Mouse (Mus musculus): Measurements from ENCODE around the gene Rxfp3. TPM values are rescaled to one million over a fixed set of nuclear protein-coding genes. Genes with fewer than 3 reads are reported as not detected.
"Not testable (repeated sequence)": the region's sequence is repeated elsewhere in the genome, so short reads cannot be mapped to it uniquely, and the experiment has no call there.

Rxfp3 gene
- polyA plus RNA-seq, 1 experiment from 2014 or later = 0.03 TPM

GRCm38 (mm10) chr15:11008756-11009155 lies 29.0 kb downstream of the Rxfp3 start:
- no peak overlapping the region for H3K9ac ChIP-seq (ENCODE audit: low read length)
- no peak overlapping the region for H3K4me3 ChIP-seq (replicated peaks; ENCODE audit: low read length)
- no peak overlapping the region for H3K4me2 ChIP-seq (ENCODE audit: low read depth, low read length)
- no peaks in the 10 kb centered on the region for H3K4me1 ChIP-seq (ENCODE audit: control insufficient read depth, insufficient read depth, low read length)
- no peak overlapping the region for H3K27ac ChIP-seq (ENCODE audit: low read length)
- no peak for ATAC-seq (ENCODE audit: insufficient read depth, low FRiP score)
- no peaks in the 10 kb centered on the region for H3K27me3 ChIP-seq (ENCODE audit: control insufficient read depth, insufficient read depth, low read length)
- 29% methylated on average over 5 of the region's 5 CpGs for WGBS
- no peaks in the 10 kb centered on the region for H3K36me3 ChIP-seq (ENCODE audit: control insufficient read depth, insufficient read depth, low read length)
- H3K9me3 ChIP-seq (replicated peaks; ENCODE audit: control insufficient read depth, low read length) = no peaks in the 10 kb centered on the region

- H3K27ac ChIP-seq (ENCODE audit: low read length) = no peak overlapping the region
- 61% methylated on average over 6 of the region's 6 CpGs for WGBS
- no peaks in the 10 kb centered on the region for H3K36me3 ChIP-seq (ENCODE audit: control insufficient read depth, insufficient read depth, low read length)
- no peak overlapping the region for H3K9ac ChIP-seq (ENCODE audit: low read length)
- no peak overlapping the region for H3K4me3 ChIP-seq (replicated peaks; ENCODE audit: low read length)
- ATAC-seq (ENCODE audit: insufficient read depth, low FRiP score) = no peak
- H3K4me1 ChIP-seq (ENCODE audit: control insufficient read depth, insufficient read depth, low read length) = no peaks in the 10 kb centered on the region
- H3K4me2 ChIP-seq (ENCODE audit: low read depth, low read length) = no peak overlapping the region
- H3K9me3 ChIP-seq (replicated peaks; ENCODE audit: control insufficient read depth, low read length) = no peaks in the 10 kb centered on the region
- H3K27me3 ChIP-seq (ENCODE audit: control insufficient read depth, insufficient read depth, low read length) = no peaks in the 10 kb centered on the region
Observed at GRCm38 (mm10) chr15:11004646-11005045, 33.1 kb downstream of the Rxfp3 start.

- Histone ChIP-seq H3K9me3 (replicated peaks; ENCODE audit: control insufficient read depth, low read length) (no peaks in the 10 kb centered on the region), H3K4me2 (ENCODE audit: low read depth, low read length) (no peak overlapping the region), H3K36me3 (ENCODE audit: control insufficient read depth, insufficient read depth, low read length) (no peaks in the 10 kb centered on the region), H3K4me3 (replicated peaks; ENCODE audit: low read length) (no peak overlapping the region), H3K27me3 (ENCODE audit: control insufficient read depth, insufficient read depth, low read length) (no peaks in the 10 kb centered on the region), H3K9ac (ENCODE audit: low read length) (no peak overlapping the region), H3K27ac (ENCODE audit: low read length) (no peak overlapping the region), H3K4me1 (ENCODE audit: control insufficient read depth, insufficient read depth, low read length) (no peaks in the 10 kb centered on the region)
- ATAC-seq (ENCODE audit: insufficient read depth, low FRiP score) = no peak
- 84% methylated on average over 4 of the region's 4 CpGs for WGBS
Observed at GRCm38 (mm10) chr15:11003791-11004190, 34.0 kb downstream of the Rxfp3 start.

- no peaks in the 10 kb centered on the region for H3K27me3 ChIP-seq (ENCODE audit: control insufficient read depth, insufficient read depth, low read length)
- no peak for ATAC-seq (ENCODE audit: insufficient read depth, low FRiP score)
- WGBS = 60% methylated on average over 7 of the region's 7 CpGs
- H3K4me2 ChIP-seq (ENCODE audit: low read depth, low read length) = no peak within 1 kb of the TSS
- H3K27ac ChIP-seq (ENCODE audit: low read length) = no peak within 1 kb of the TSS
- no peak within 1 kb of the TSS for H3K4me3 ChIP-seq (replicated peaks; ENCODE audit: low read length)
- H3K36me3 ChIP-seq (ENCODE audit: control insufficient read depth, insufficient read depth, low read length) = no peaks in the 10 kb centered on the region
- H3K9me3 ChIP-seq (replicated peaks; ENCODE audit: control insufficient read depth, low read length) = no peaks in the 10 kb centered on the region
- H3K4me1 ChIP-seq (ENCODE audit: control insufficient read depth, insufficient read depth, low read length) = no peaks in the 10 kb centered on the region
- H3K9ac ChIP-seq (ENCODE audit: low read length) = no peak within 1 kb of the TSS
Observed at GRCm38 (mm10) chr15:11000421-11000820, 37.4 kb downstream of the Rxfp3 start, which contains the start of gene Slc45a2. Gene Slc45a2, plus strand, starts transcription at chr15:11000721.

- Histone ChIP-seq H3K27ac (ENCODE audit: low read length) (no peak overlapping the region), H3K4me1 (ENCODE audit: control insufficient read depth, insufficient read depth, low read length) (no peaks in the 10 kb centered on the region), H3K27me3 (ENCODE audit: control insufficient read depth, insufficient read depth, low read length) (no peaks in the 10 kb centered on the region), H3K36me3 (ENCODE audit: control insufficient read depth, insufficient read depth, low read length) (no peaks in the 10 kb centered on the region), H3K9ac (ENCODE audit: low read length) (no peak overlapping the region), H3K4me3 (replicated peaks; ENCODE audit: low read length) (no peak overlapping the region), H3K4me2 (ENCODE audit: low read depth, low read length) (no peak overlapping the region), H3K9me3 (replicated peaks; ENCODE audit: control insufficient read depth, low read length) (no peaks in the 10 kb centered on the region)
- WGBS = 44% methylated on average over 5 of the region's 5 CpGs
- no peak for ATAC-seq (ENCODE audit: insufficient read depth, low FRiP score)
Observed at GRCm38 (mm10) chr15:10999832-11000231, 38.0 kb downstream of the Rxfp3 start.

- H3K4me1 ChIP-seq (ENCODE audit: control insufficient read depth, insufficient read depth, low read length) = no peaks in the 10 kb centered on the region
- ATAC-seq (ENCODE audit: insufficient read depth, low FRiP score) = no peak
- H3K4me3 ChIP-seq (replicated peaks; ENCODE audit: low read length) = no peak overlapping the region
- no peaks in the 10 kb centered on the region for H3K9me3 ChIP-seq (replicated peaks; ENCODE audit: control insufficient read depth, low read length)
- no peaks in the 10 kb centered on the region for H3K27me3 ChIP-seq (ENCODE audit: control insufficient read depth, insufficient read depth, low read length)
- H3K36me3 ChIP-seq (ENCODE audit: control insufficient read depth, insufficient read depth, low read length) = 0 out of 2 replicates have a peak, but pooled peaks cover 5% of the 10 kb centered on the region
- 46% methylated on average over 1 of the region's 1 CpGs for WGBS
- H3K9ac ChIP-seq (ENCODE audit: low read length) = no peak overlapping the region
- H3K4me2 ChIP-seq (ENCODE audit: low read depth, low read length) = no peak overlapping the region
- H3K27ac ChIP-seq (ENCODE audit: low read length) = no peak overlapping the region
Observed at GRCm38 (mm10) chr15:10991566-10991965, 46.2 kb downstream of the Rxfp3 start.

- no peaks in the 10 kb centered on the region for H3K4me1 ChIP-seq (ENCODE audit: control insufficient read depth, insufficient read depth, low read length)
- H3K4me2 ChIP-seq (ENCODE audit: low read depth, low read length) = no peak overlapping the region
- no peaks in the 10 kb centered on the region for H3K27me3 ChIP-seq (ENCODE audit: control insufficient read depth, insufficient read depth, low read length)
- 0 out of 2 replicates have a peak, but pooled peaks cover 5% of the 10 kb centered on the region for H3K36me3 ChIP-seq (ENCODE audit: control insufficient read depth, insufficient read depth, low read length)
- WGBS = 45% methylated on average over 2 of the region's 2 CpGs
- H3K27ac ChIP-seq (ENCODE audit: low read length) = no peak overlapping the region; the same call in 1 of the 2 replicates
- H3K9ac ChIP-seq (ENCODE audit: low read length) = no peak overlapping the region
- H3K9me3 ChIP-seq (replicated peaks; ENCODE audit: control insufficient read depth, low read length) = no peaks in the 10 kb centered on the region
- H3K4me3 ChIP-seq (replicated peaks; ENCODE audit: low read length) = no peak overlapping the region
- no peak for ATAC-seq (ENCODE audit: insufficient read depth, low FRiP score)
Observed at GRCm38 (mm10) chr15:10990411-10990810, 47.4 kb downstream of the Rxfp3 start.

GRCm38 (mm10) chr15:10986477-10986876 lies 51.3 kb downstream of the Rxfp3 start:
- H3K36me3 ChIP-seq (ENCODE audit: control insufficient read depth, insufficient read depth, low read length); H3K4me1 ChIP-seq (ENCODE audit: control insufficient read depth, insufficient read depth, low read length); H3K4me3 ChIP-seq (replicated peaks; ENCODE audit: low read length); ATAC-seq (ENCODE audit: insufficient read depth, low FRiP score); H3K4me2 ChIP-seq (ENCODE audit: low read depth, low read length); H3K9ac ChIP-seq (ENCODE audit: low read length); H3K27ac ChIP-seq (ENCODE audit: low read length); H3K27me3 ChIP-seq (ENCODE audit: control insufficient read depth, insufficient read depth, low read length); H3K9me3 ChIP-seq (replicated peaks; ENCODE audit: control insufficient read depth, low read length): not testable (repeated sequence)
- WGBS = 82% methylated on average over 2 of the region's 2 CpGs

- ATAC-seq (ENCODE audit: insufficient read depth, low FRiP score) = no peak
Observed at GRCm38 (mm10) chr15:10985756-10986155, 52.0 kb downstream of the Rxfp3 start.

More at GRCm38 (mm10) chr15:10985756-10986155, 52.0 kb downstream of the Rxfp3 start:
- Histone ChIP-seq H3K4me2 (ENCODE audit: low read depth, low read length) (no peak overlapping the region), H3K36me3 (ENCODE audit: control insufficient read depth, insufficient read depth, low read length) (0 out of 2 replicates have a peak, but pooled peaks cover 5% of the 10 kb centered on the region), H3K4me1 (ENCODE audit: control insufficient read depth, insufficient read depth, low read length) (peaks cover 7% of the 10 kb centered on the region; the same call in 1 of the 2 replicates), H3K27me3 (ENCODE audit: control insufficient read depth, insufficient read depth, low read length) (no peaks in the 10 kb centered on the region), H3K9ac (ENCODE audit: low read length) (no peak overlapping the region), H3K9me3 (replicated peaks; ENCODE audit: control insufficient read depth, low read length) (no peaks in the 10 kb centered on the region), H3K27ac (ENCODE audit: low read length) (peak overlapping the region; percentile 1; the same call in 1 of the 2 replicates), H3K4me3 (replicated peaks; ENCODE audit: low read length) (no peak overlapping the region)
- 64% methylated on average over 6 of the region's 6 CpGs for WGBS
